Mouse (Mus musculus) adrenal gland, adult 10 weeks (tissue): ENCODE measurements around the gene Gm4884. TPM values are rescaled to one million over a fixed set of nuclear protein-coding genes. Genes with fewer than 3 reads are reported as not detected.

ENCODE experiments used
- polyA plus RNA-seq: library from polyadenylated mRNA; stranded (reverse); fragments of 350-450 nt; fragmentation: Illumina TruSeq; extraction: RNeasy Lipid Tissue Mini Kit (QIAGEN cat#74804); gene quantifications from one replicate; pipeline ENCODE4 v1.2.3, GENCODE M21; 2014; ENCODE audit warnings: low read depth, low replicate concordance

The Gm4884 gene
- not detected for polyA plus RNA-seq

DNA sequence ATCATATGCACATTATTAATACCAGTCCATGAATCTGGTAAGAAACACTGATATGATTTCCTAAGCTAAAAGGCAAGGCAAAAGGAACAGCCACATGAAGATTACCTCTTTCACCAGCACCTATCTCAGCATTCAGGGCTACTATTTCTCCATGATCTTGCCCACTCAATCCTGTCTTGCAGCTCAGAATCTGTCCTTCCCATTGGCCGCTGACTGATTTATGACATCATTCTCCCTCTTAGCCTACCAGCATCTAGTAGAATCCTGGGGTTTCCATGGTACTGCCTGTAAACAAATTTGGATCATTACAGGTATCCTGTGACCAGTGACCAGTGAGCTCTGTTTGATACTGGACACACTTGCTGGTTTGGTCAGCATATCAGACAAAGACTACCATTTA, at the start of gene Gm4884:
Gene Gm4884, plus strand, starts transcription at position 301 of the 400 bp plus-strand sequence.

DNA sequence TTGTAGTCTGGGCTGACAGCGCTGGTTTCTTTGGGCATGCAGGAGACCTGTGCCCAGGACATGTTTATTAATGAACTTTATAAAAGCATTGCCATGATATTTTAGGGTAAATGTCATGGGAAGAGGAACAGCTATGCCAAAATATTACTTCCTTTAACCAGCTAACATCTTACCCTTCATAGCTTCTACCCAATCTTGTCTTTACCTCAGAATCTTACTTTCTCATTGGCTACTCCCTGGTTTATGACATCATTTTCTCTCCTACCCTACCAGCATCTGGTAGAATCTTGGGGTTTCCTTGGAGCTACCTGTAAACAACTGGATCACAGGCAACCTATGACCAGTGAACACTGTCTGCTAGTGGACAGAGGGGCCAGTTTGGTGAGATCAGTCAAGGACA, 45.3 kb upstream of the Gm4884 start, which contains the start of gene 4930433I11Rik:
Gene 4930433I11Rik, plus strand, starts transcription at position 301 of the 400 bp plus-strand sequence.

Other genes with a start within 250 kb of the Gm4884 start
- gene Vstm2b, start 134.4 kb upstream of the Gm4884 start, polyA plus RNA-seq: not detected
- gene 4930433I11Rik, start 45.2 kb upstream of the Gm4884 start, polyA plus RNA-seq: not detected
- gene Gm5592, start 121.1 kb downstream of the Gm4884 start, polyA plus RNA-seq: not detected